Mouse (Mus musculus) heart, embryonic 14.5 days (tissue): ENCODE results near the gene Abcc3. TPM values are rescaled to one million over a fixed set of nuclear protein-coding genes. Genes with fewer than 3 reads are reported as not detected.
A peak's percentile ranks its signal among the peaks of the same experiment; 100 is the strongest.

ENCODE experiments used
- ATAC-seq: fragments of 200-750 bp; cut with Nextera tagmentation; 2 replicates; pipeline ENCODE4 v1.8.0; 2017; ENCODE audit warnings: low read depth, moderate TSS enrichment; ENCODE audit not compliant: insufficient number of reproducible peaks, insufficient read depth, low FRiP score
- H3K27ac ChIP-seq, 2 experiments: fragments of 200-500 bp in 1 of 2; fragments of 300-500 bp in 1 of 2; sonication (generic) in 1 of 2; replicated peaks in 1 of 2; 2 replicates each; pipeline ENCODE4 v1.5.1; 2012 to 2014; ENCODE audit warnings: low read depth in 2 of 2, low read length in 2 of 2, control low read depth in 1 of 2, mild to moderate bottlenecking in 1 of 2, mixed read lengths in 1 of 2; ENCODE audit not compliant: control insufficient read depth in 1 of 2, insufficient read depth in 1 of 2
- H3K27me3 ChIP-seq: fragments of 300-500 bp; sonication (generic); 2 replicates; pipeline ENCODE4 v1.6.1; 2014; ENCODE audit warnings: mild to moderate bottlenecking, low read length, control low read depth; ENCODE audit not compliant: control insufficient read depth, insufficient read depth
- H3K36me3 ChIP-seq: fragments of 300-500 bp; sonication (generic); 2 replicates; pipeline ENCODE4 v1.6.1; 2014; ENCODE audit warnings: mild to moderate bottlenecking, control low read depth, low read length, mixed read lengths; ENCODE audit not compliant: control insufficient read depth, insufficient read depth
- H3K4me1 ChIP-seq, 2 experiments: fragments of 200-500 bp in 1 of 2; fragments of 300-500 bp in 1 of 2; sonication (generic) in 1 of 2; 2 replicates each; pipeline ENCODE4 v1.6.1; 2012 to 2014; ENCODE audit warnings: low read length in 2 of 2, control low read depth in 1 of 2, mixed read lengths in 1 of 2; ENCODE audit not compliant: control insufficient read depth in 2 of 2, insufficient read depth in 2 of 2
- H3K4me2 ChIP-seq: fragments of 300-500 bp; sonication (generic); 2 replicates; pipeline ENCODE4 v1.6.1; 2014; ENCODE audit warnings: mild to moderate bottlenecking, low read length
- H3K4me3 ChIP-seq, 2 experiments: fragments of 200-500 bp in 1 of 2; fragments of 300-500 bp in 1 of 2; sonication (generic) in 1 of 2; 2 replicates each; pipeline ENCODE4 v1.5.1; 2012 to 2014; ENCODE audit warnings: low read length in 2 of 2, mild to moderate bottlenecking in 2 of 2, control low read depth in 1 of 2, low read depth in 1 of 2, moderate library complexity in 1 of 2; ENCODE audit not compliant: control insufficient read depth in 1 of 2, insufficient read depth in 1 of 2
- H3K9ac ChIP-seq: fragments of 300-500 bp; sonication (generic); 2 replicates; pipeline ENCODE4 v1.6.1; 2014; ENCODE audit warnings: mild to moderate bottlenecking, low read length
- H3K9me3 ChIP-seq: fragments of 300-500 bp; sonication (generic); 2 replicates; pipeline ENCODE4 v1.6.1; 2016; ENCODE audit warnings: low read length, control low read depth; ENCODE audit not compliant: control insufficient read depth
- WGBS: fragments of 180-500 bp; shearing (Covaris S2); extraction: QIAGEN DNeasy Blood & Tissue Kit; methylation state at CpG from one replicate; pipeline ENCODE4 v1.1.7; 2014; 5-methylcytosine and 5-hydroxymethylcytosine counted together
- polyA plus RNA-seq: library from polyadenylated mRNA; unstranded; fragments of >200 nt; fragmentation: Nextera tagmentation; extraction: Ambion mirVana; gene quantifications from 2 replicates; pipeline ENCODE4 v1.2.1, GENCODE M21; 2014

Gene Abcc3
- 0.49 and 1.2 TPM in 2 replicates for polyA plus RNA-seq

GRCm38 (mm10) chr11:94392672-94393109 lies at the start of gene Abcc3:
Abcc3 (minus strand) TSS chr11:94392997.
- H3K4me2 ChIP-seq: peak within 1 kb of the TSS; percentile 76
- peak within 1 kb of the TSS; percentile 60 for H3K9ac ChIP-seq
- H3K27me3 ChIP-seq: peaks cover 5% of the 10 kb centered on the region; the same call in 1 of the 2 replicates
- peaks cover 8 to 12% of the 10 kb centered on the region in 2 experiments for H3K4me1 ChIP-seq
- no peak within 1 kb of the TSS for H3K27ac ChIP-seq
- H3K36me3 ChIP-seq: no peaks in the 10 kb centered on the region
- ATAC-seq: no peak
- no peaks in the 10 kb centered on the region for H3K9me3 ChIP-seq
- peak within 1 kb of the TSS; percentile 32 to 41 for H3K4me3 ChIP-seq
- WGBS: 4% methylated on average over 20 of the region's 20 CpGs

GRCm38 (mm10) chr11:94441752-94442151 lies 49.0 kb upstream of the Abcc3 start:
- Histone ChIP-seq H3K4me1 (peaks cover 14 to 22% of the 10 kb centered on the region in 2 experiments), H3K27me3 (no peaks in the 10 kb centered on the region), H3K36me3 (no peaks in the 10 kb centered on the region), H3K4me2 (no peak overlapping the region), H3K4me3 (no peak overlapping the region), H3K27ac (peak overlapping the region; percentile 29 to 59; a peak in 3 of 4 replicates), H3K9ac (no peak overlapping the region), H3K9me3 (no peaks in the 10 kb centered on the region)
- no peak for ATAC-seq
- WGBS: 44% methylated on average over 9 of the region's 9 CpGs

- Histone ChIP-seq H3K4me3 (no peak overlapping the region), H3K36me3 (no peaks in the 10 kb centered on the region), H3K27ac (peak overlapping the region; percentile 29 to 59; a peak in 3 of 4 replicates), H3K9me3 (no peaks in the 10 kb centered on the region), H3K4me2 (no peak overlapping the region), H3K9ac (no peak overlapping the region), H3K27me3 (no peaks in the 10 kb centered on the region), H3K4me1 (peaks cover 14 to 22% of the 10 kb centered on the region in 2 experiments)
- 30% methylated on average over 7 of the region's 7 CpGs for WGBS
- ATAC-seq: 0 out of 2 replicates have a peak, but pooled peaks have one; percentile 40
Measured at GRCm38 (mm10) chr11:94441122-94441521, 48.3 kb upstream of the Abcc3 start.

GRCm38 (mm10) chr11:94440421-94440820 lies 47.6 kb upstream of the Abcc3 start:
- Histone ChIP-seq H3K4me1 (peaks cover 14 to 22% of the 10 kb centered on the region in 2 experiments), H3K9me3 (no peaks in the 10 kb centered on the region), H3K4me3 (no peak overlapping the region), H3K36me3 (no peaks in the 10 kb centered on the region), H3K27ac (no peak overlapping the region), H3K4me2 (no peak overlapping the region), H3K9ac (no peak overlapping the region), H3K27me3 (no peaks in the 10 kb centered on the region)
- no peak for ATAC-seq
- 94% methylated on average over 6 of the region's 6 CpGs for WGBS

- no peak overlapping the region for H3K4me3 ChIP-seq
- H3K9ac ChIP-seq: no peak overlapping the region
- peak overlapping the region; percentile 17 to 76; a peak in 3 of 4 replicates for H3K27ac ChIP-seq
- WGBS: 8% methylated on average over 9 of the region's 9 CpGs
- ATAC-seq: no peak
- peaks cover 30 to 34% of the 10 kb centered on the region in 2 experiments for H3K4me1 ChIP-seq
- H3K27me3 ChIP-seq: peaks cover 17% of the 10 kb centered on the region; the same call in 1 of the 2 replicates
- H3K9me3 ChIP-seq: no peaks in the 10 kb centered on the region
- no peaks in the 10 kb centered on the region for H3K36me3 ChIP-seq
- peak overlapping the region; percentile 32 for H3K4me2 ChIP-seq
Measured at GRCm38 (mm10) chr11:94429011-94429651, 36.3 kb upstream of the Abcc3 start.

- no peaks in the 10 kb centered on the region for H3K9me3 ChIP-seq
- peaks cover 30 to 34% of the 10 kb centered on the region in 2 experiments for H3K4me1 ChIP-seq
- no peak overlapping the region for H3K4me3 ChIP-seq
- peaks cover 25% of the 10 kb centered on the region; the same call in 1 of the 2 replicates for H3K27me3 ChIP-seq
- peak; percentile 84 for ATAC-seq
- peak overlapping the region; percentile 22; the same call in 1 of the 2 replicates for H3K9ac ChIP-seq
- H3K36me3 ChIP-seq: no peaks in the 10 kb centered on the region
- 10% methylated on average over 4 of the region's 4 CpGs for WGBS
- H3K27ac ChIP-seq: peak overlapping the region; percentile 68 to 76; a peak in 3 of 4 replicates
- H3K4me2 ChIP-seq: peak overlapping the region; percentile 32
Measured at GRCm38 (mm10) chr11:94428091-94428835, 35.5 kb upstream of the Abcc3 start.

GRCm38 (mm10) chr11:94425656-94426055 lies 32.9 kb upstream of the Abcc3 start:
- Histone ChIP-seq H3K36me3 (no peaks in the 10 kb centered on the region), H3K4me3 (no peak overlapping the region), H3K4me2 (no peak overlapping the region), H3K9me3 (no peaks in the 10 kb centered on the region), H3K9ac (no peak overlapping the region), H3K27ac (no peak overlapping the region), H3K27me3 (peaks cover 14% of the 10 kb centered on the region; the same call in 1 of the 2 replicates), H3K4me1 (peaks cover 33 to 40% of the 10 kb centered on the region in 2 experiments)
- WGBS: 54% methylated on average over 14 of the region's 14 CpGs
- no peak for ATAC-seq
